Mouse (Mus musculus) thymus, adult 2 months (tissue): Measurements from ENCODE around the gene Dnah12.

ENCODE experiments used
- CTCF ChIP-seq: fragments of 200-500 bp; IDR thresholded peaks from 2 replicates; pipeline ENCODE4 v1.5.1; 2012; ENCODE audit warnings: mild to moderate bottlenecking, control low read depth, low read length, moderate library complexity, borderline replicate concordance; ENCODE audit not compliant: control insufficient read depth, poor library complexity, insufficient read depth; ENCODE audit errors: extremely low read depth
- POLR2A ChIP-seq: fragments of 200-500 bp; IDR thresholded peaks from 2 replicates; pipeline ENCODE4 v1.6.1; 2012; ENCODE audit warnings: mild to moderate bottlenecking, low read length, control low read depth, moderate library complexity; ENCODE audit not compliant: control insufficient read depth, poor library complexity, insufficient read depth; ENCODE audit errors: extremely low read depth

- TF ChIP-seq POLR2A (no peak), CTCF (no peak)
These were observed 31.8 kb downstream of the Dnah12 start for GRCm38 (mm10) chr14:26724898-26725297.
